Mouse (Mus musculus): Measurements from ENCODE around the gene Neurl3. TPM values are rescaled to one million over a fixed set of nuclear protein-coding genes. Genes with fewer than 3 reads are reported as not detected.

Gene Neurl3
- polyA plus RNA-seq, 1 experiment from 2014 or later: 0.41 TPM

DNA sequence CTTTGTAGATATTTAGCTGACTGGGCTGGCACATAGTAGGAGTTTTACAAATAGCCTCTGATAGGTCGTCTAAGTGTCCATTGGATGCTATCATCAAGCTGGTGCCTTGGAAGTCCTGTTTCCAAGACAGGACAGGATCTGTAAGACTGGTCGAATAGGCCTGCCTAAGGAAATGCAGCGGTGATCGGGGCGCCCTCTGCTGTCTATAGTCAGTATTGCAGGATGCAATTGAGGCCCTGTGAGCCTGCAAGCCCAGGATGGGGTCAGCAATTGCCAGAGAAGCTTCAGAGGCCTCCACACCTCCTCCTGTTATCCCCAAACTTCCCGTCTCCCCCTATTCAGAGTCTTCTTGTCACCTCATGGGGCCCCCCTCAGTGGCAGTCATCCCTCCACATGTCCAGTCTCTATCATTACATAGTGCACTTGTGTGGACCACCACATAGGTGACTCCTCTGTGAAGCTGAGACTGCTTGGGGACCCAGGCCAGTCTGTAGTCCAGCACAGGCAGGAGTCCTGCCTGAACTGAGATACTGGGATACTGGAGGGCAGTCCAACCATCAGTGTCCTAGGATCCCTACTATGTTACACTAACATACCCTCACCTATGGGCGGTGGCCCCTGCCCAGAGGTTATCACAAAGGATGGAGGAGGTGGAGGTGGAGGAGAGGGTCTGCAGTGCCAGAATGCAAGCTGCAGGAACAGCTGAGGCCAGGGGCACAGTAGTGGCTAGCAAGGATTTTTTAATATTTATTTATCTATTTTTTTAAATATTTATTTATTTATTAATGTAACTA, 3.0 kb upstream of the Neurl3 start:
- Histone ChIP-seq H3K9me3 (ENCODE audit: control insufficient read depth, low read length) (no peaks in the 10 kb centered on the region), H3K27me3 (replicated peaks; ENCODE audit: control insufficient read depth, insufficient read depth, low read length) (no peaks in the 10 kb centered on the region), H3K27ac (ENCODE audit: low read length) (no peak overlapping the region), H3K4me3 (replicated peaks; ENCODE audit: low read length) (no peak overlapping the region), H3K4me1 (replicated peaks; ENCODE audit: control insufficient read depth, insufficient read depth, low read length) (no peaks in the 10 kb centered on the region), H3K4me2 (ENCODE audit: low read length) (no peak overlapping the region), H3K36me3 (ENCODE audit: control insufficient read depth, insufficient read depth) (no peaks in the 10 kb centered on the region), H3K9ac (replicated peaks; ENCODE audit: low read depth, low read length) (no peak overlapping the region)
- 20% methylated on average over 7 of the region's 7 CpGs for WGBS
- no peak for ATAC-seq

DNA sequence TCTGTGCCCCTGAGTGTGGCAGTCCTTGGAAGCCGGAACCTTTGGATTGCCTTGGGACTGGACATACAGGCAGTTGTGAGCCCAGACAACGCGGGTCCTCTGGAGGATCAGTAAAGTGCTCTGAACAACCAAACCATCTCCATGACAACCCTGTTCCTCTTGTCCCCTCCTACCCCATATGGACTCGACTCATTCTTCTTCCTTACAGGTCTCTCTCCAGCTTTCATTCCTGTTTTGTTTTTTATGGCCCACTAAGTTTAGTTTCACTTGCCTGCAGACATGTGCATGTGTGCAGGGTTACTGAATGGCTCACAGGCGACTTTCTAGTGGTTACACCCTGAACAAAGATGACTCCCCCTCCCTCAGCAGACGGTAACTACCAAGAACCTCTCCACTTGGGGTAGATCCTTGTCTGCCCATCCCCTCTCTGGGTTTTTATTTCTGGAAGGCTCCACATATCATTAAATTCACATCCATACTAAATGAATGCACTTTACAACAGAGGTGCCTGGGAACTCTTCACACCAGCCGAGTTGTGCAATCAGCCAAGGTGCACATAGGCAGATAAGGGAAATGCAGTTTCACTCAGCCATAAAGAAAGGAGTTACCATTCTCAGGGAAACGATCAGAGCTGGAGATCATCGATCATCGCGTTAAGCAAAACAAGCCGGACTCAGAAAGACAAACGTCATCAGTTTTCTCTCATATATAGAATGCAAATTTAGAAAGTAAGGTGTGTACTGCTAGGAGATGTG, 1.3 kb upstream of the Neurl3 start:
- no peak overlapping the region for H3K4me3 ChIP-seq (replicated peaks; ENCODE audit: low read length)
- no peaks in the 10 kb centered on the region for H3K27me3 ChIP-seq (replicated peaks; ENCODE audit: control insufficient read depth, insufficient read depth, low read length)
- H3K4me1 ChIP-seq (replicated peaks; ENCODE audit: control insufficient read depth, insufficient read depth, low read length): no peaks in the 10 kb centered on the region
- WGBS: 77% methylated on average over 13 of the region's 13 CpGs
- H3K4me2 ChIP-seq (ENCODE audit: low read length): no peak overlapping the region
- no peaks in the 10 kb centered on the region for H3K9me3 ChIP-seq (ENCODE audit: control insufficient read depth, low read length)
- no peak for ATAC-seq
- H3K9ac ChIP-seq (replicated peaks; ENCODE audit: low read depth, low read length): no peak overlapping the region
- no peak overlapping the region for H3K27ac ChIP-seq (ENCODE audit: low read length)
- H3K36me3 ChIP-seq (ENCODE audit: control insufficient read depth, insufficient read depth): no peaks in the 10 kb centered on the region

DNA sequence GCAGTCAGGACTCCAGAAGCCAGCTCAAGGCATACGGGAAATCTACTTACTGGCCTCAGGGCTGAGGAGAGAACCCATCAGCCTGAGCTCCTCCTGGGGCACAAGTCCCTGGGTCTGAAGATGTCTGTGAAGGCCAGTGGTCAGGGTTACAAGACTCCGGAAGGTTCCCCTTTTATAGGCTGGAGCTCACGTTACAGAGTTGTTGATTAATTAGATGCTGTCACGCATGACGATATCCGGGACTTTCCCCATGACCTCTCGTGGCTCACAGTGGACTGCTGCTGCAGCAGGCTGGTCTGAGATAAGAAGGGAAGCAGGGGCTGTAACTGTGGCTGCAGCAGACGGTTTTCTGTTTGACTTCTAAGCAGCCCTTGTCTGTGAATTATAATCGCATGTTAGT, 1.2 kb downstream of the Neurl3 start:
- Histone ChIP-seq H3K4me1 (replicated peaks; ENCODE audit: control insufficient read depth, insufficient read depth, low read length) (peaks cover 3% of the 10 kb centered on the region; the same call in 1 of the 2 replicates), H3K27me3 (replicated peaks; ENCODE audit: control insufficient read depth, insufficient read depth, low read length) (peaks cover 6% of the 10 kb centered on the region; the same call in 1 of the 2 replicates), H3K36me3 (ENCODE audit: control insufficient read depth, insufficient read depth) (no peaks in the 10 kb centered on the region), H3K9ac (replicated peaks; ENCODE audit: low read depth, low read length) (no peak overlapping the region), H3K4me2 (ENCODE audit: low read length) (no peak overlapping the region), H3K9me3 (ENCODE audit: control insufficient read depth, low read length) (no peaks in the 10 kb centered on the region), H3K4me3 (replicated peaks; ENCODE audit: low read length) (no peak overlapping the region), H3K27ac (ENCODE audit: low read length) (no peak overlapping the region)
- 52% methylated on average over 9 of the region's 9 CpGs for WGBS
- no peak for ATAC-seq

DNA sequence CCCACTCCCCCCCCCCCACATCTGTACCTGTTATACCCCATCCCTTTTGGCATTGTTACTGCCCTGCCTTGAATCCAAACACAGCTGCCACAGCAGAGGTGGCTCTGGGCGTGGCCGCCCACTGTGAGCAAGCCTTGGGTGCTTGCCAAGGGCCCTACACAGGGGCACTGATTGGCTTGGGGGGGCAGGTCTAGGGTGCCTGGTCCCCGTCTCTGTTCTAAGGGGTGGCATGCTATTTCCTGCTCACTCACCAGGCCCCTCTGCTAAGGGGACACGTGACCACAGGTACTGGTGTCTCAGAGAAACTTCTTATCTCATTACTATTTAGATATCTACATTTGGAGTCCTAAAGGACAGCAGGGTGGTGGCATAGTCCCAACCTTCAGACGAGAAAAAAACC, 1.9 kb downstream of the Neurl3 start:
- ATAC-seq: no peak
- H3K36me3 ChIP-seq (ENCODE audit: control insufficient read depth, insufficient read depth): no peaks in the 10 kb centered on the region
- 61% methylated on average over 5 of the region's 5 CpGs for WGBS

DNA sequence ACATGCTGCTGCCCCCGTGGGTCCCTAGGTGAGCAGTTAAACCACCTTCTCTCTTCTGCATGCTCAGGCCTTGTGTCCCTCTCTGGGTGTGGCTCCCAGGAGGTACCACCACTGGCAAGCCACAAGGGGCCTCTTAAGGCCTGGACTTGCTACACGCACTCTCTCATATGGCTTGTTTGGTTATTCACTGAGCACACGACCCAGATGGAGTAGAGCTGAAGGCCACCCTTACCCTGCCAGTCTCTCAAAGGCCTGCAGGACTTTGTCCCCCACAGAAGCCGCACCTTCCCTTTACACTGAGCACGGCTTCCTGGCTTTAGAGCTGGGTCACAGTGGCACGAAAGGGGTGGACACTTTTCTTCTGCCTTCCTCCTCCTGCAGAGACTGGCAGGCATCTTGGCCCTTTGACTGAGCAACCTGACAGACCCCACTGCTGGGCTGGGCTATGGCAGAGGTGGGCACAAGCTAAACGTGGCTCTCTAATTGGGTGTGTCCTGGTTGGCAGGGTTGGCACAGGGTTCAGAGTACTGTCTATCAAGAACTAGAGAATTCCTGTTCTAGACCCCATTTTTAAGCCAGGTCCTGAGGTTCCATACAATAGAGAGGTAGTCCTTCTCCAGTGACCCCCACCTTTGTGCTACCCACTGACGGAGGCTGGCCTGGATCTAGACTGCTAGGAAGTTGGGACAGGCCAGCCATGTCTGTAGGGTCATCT, 2.8 kb downstream of the Neurl3 start:
- ATAC-seq: no peak
- H3K9ac ChIP-seq (replicated peaks; ENCODE audit: low read depth, low read length): no peak overlapping the region
- H3K4me1 ChIP-seq (replicated peaks; ENCODE audit: control insufficient read depth, insufficient read depth, low read length): peaks cover 3% of the 10 kb centered on the region; the same call in 1 of the 2 replicates
- no peaks in the 10 kb centered on the region for H3K36me3 ChIP-seq (ENCODE audit: control insufficient read depth, insufficient read depth)
- 79% methylated on average over 8 of the region's 8 CpGs for WGBS
- H3K27me3 ChIP-seq (replicated peaks; ENCODE audit: control insufficient read depth, insufficient read depth, low read length): peaks cover 6% of the 10 kb centered on the region; the same call in 1 of the 2 replicates
- no peak overlapping the region for H3K4me2 ChIP-seq (ENCODE audit: low read length)
- H3K9me3 ChIP-seq (ENCODE audit: control insufficient read depth, low read length): no peaks in the 10 kb centered on the region
- H3K27ac ChIP-seq (ENCODE audit: low read length): no peak overlapping the region
- no peak overlapping the region for H3K4me3 ChIP-seq (replicated peaks; ENCODE audit: low read length)

More for the DNA sequence above, 1.9 kb downstream of the Neurl3 start:
- Histone ChIP-seq H3K9ac (replicated peaks; ENCODE audit: low read depth, low read length) (no peak overlapping the region), H3K4me3 (replicated peaks; ENCODE audit: low read length) (no peak overlapping the region), H3K4me1 (replicated peaks; ENCODE audit: control insufficient read depth, insufficient read depth, low read length) (peaks cover 3% of the 10 kb centered on the region; the same call in 1 of the 2 replicates), H3K4me2 (ENCODE audit: low read length) (no peak overlapping the region), H3K27me3 (replicated peaks; ENCODE audit: control insufficient read depth, insufficient read depth, low read length) (peaks cover 6% of the 10 kb centered on the region; the same call in 1 of the 2 replicates), H3K9me3 (ENCODE audit: control insufficient read depth, low read length) (no peaks in the 10 kb centered on the region), H3K27ac (ENCODE audit: low read length) (no peak overlapping the region)

DNA sequence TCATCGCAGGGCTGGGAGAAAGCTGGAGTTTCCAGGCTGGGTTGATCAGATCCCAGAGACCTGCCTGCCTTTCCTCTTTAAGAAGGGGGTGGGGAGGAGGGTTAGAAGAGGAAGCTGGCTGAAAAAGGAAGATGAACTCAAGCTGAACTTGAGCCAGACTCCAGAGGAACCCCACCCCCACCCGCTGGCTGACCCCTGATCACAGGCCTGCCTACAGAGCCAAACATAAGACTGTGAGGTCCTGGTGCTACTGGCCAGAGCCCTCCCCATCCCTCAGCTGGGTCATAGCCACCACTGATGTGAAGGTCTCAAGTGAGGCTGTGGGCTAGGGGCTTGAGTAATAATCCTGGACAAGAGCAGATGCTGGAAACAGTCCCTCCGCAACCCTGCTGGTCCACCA, 3.8 kb downstream of the Neurl3 start:
- Histone ChIP-seq H3K27me3 (replicated peaks; ENCODE audit: control insufficient read depth, insufficient read depth, low read length) (peaks cover 6% of the 10 kb centered on the region; the same call in 1 of the 2 replicates), H3K4me3 (replicated peaks; ENCODE audit: low read length) (no peak overlapping the region), H3K9me3 (ENCODE audit: control insufficient read depth, low read length) (no peaks in the 10 kb centered on the region), H3K27ac (ENCODE audit: low read length) (no peak overlapping the region), H3K9ac (replicated peaks; ENCODE audit: low read depth, low read length) (no peak overlapping the region), H3K36me3 (ENCODE audit: control insufficient read depth, insufficient read depth) (no peaks in the 10 kb centered on the region), H3K4me2 (ENCODE audit: low read length) (no peak overlapping the region), H3K4me1 (replicated peaks; ENCODE audit: control insufficient read depth, insufficient read depth, low read length) (peaks cover 3% of the 10 kb centered on the region; the same call in 1 of the 2 replicates)
- ATAC-seq: no peak
- WGBS: 53% methylated on average over 3 of the region's 3 CpGs

DNA sequence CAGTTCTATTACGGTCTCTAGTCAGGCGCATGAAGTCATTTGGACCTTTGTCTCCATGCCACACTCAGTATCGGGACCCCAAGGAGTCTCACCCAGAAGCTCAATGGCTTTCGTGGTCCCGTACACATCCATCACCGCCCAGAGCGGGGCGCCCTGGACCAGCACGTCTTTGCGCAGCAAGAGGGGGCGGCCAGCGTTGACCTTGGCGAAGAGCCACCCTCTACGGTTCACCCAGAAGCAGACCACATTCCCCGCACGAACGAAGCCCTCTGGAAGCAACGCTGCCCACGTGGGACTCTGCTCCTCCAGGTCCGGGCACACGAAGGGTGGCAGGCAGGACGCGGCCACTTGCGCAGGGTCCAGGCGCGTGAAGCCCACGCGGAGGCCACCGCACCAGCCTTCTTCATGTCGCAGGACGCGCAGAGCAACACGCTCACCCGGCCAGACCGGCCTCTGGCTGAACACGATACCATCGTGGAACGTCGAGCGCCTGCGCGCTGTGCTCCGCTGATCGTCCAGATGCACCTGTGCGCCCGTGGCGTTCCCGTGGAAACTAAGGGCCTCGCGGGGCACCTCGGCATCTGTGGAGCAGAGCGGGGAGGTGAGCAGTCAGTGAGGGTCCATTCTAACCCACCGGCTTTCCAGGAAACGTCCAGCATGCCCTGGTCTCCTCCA, 5.2 kb downstream of the Neurl3 start:
- 53% methylated on average over 54 of the region's 54 CpGs for WGBS
- H3K9ac ChIP-seq (replicated peaks; ENCODE audit: low read depth, low read length): peak overlapping the region; percentile 25; the same call in 1 of the 2 replicates

DNA sequence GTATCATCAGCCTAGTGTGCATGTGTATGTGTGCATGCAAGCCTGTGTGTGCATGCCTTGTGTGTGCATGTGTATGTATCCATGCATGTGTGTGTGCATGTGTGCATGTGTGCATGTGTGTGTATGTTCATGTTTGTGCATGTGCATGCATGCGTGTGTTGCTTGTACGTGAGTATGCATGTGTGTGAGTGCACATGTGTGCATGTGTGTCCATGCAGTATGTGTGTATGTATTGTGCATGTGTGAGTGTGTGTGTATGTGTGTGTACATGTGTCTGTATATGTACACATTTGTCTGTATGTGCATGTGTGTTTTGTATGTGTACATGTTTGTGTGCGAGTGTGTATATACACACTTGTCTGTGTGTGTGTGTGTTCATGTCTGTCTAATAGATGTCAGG, 6.9 kb downstream of the Neurl3 start:
- over 99% methylated on average over 3 of the region's 3 CpGs for WGBS
- Histone ChIP-seq H3K9me3 (ENCODE audit: control insufficient read depth, low read length) (no peaks in the 10 kb centered on the region), H3K36me3 (ENCODE audit: control insufficient read depth, insufficient read depth) (no peaks in the 10 kb centered on the region), H3K9ac (replicated peaks; ENCODE audit: low read depth, low read length) (no peak overlapping the region), H3K4me3 (replicated peaks; ENCODE audit: low read length) (no peak overlapping the region), H3K4me1 (replicated peaks; ENCODE audit: control insufficient read depth, insufficient read depth, low read length) (peaks cover 3% of the 10 kb centered on the region; the same call in 1 of the 2 replicates), H3K27me3 (replicated peaks; ENCODE audit: control insufficient read depth, insufficient read depth, low read length) (peaks cover 6% of the 10 kb centered on the region; the same call in 1 of the 2 replicates), H3K27ac (ENCODE audit: low read length) (no peak overlapping the region), H3K4me2 (ENCODE audit: low read length) (no peak overlapping the region)
- no peak for ATAC-seq

More for the DNA sequence above, 5.2 kb downstream of the Neurl3 start:
- Histone ChIP-seq H3K4me2 (ENCODE audit: low read length) (peak overlapping the region; percentile 36), H3K4me1 (replicated peaks; ENCODE audit: control insufficient read depth, insufficient read depth, low read length) (peaks cover 3% of the 10 kb centered on the region; the same call in 1 of the 2 replicates), H3K4me3 (replicated peaks; ENCODE audit: low read length) (peak overlapping the region; percentile 18; the same call in 1 of the 2 replicates), H3K27ac (ENCODE audit: low read length) (no peak overlapping the region), H3K27me3 (replicated peaks; ENCODE audit: control insufficient read depth, insufficient read depth, low read length) (peaks cover 6% of the 10 kb centered on the region; the same call in 1 of the 2 replicates), H3K36me3 (ENCODE audit: control insufficient read depth, insufficient read depth) (no peaks in the 10 kb centered on the region), H3K9me3 (ENCODE audit: control insufficient read depth, low read length) (no peaks in the 10 kb centered on the region)
- no peak for ATAC-seq

All from forebrain, embryonic 16.5 days (tissue).